Mouse (Mus musculus) CH12.LX (cell line): ENCODE measurements at regions not wholly inside any gene's neighbourhood (a gene's known extent, or its start where the extent isn't known, plus 50 kb on each side); places are given as distances from the start of the nearest gene placed in this dataset.

Experiments used
- DNase-seq: peaks from one replicate; pipeline ENCODE4 v3.0.0-alpha.2; 2013; ENCODE audit errors: extremely low read depth
- H3K27ac ChIP-seq: 2 replicates; pipeline ENCODE4 v1.5.1; 2012; ENCODE audit warnings: low read depth, mild to moderate bottlenecking, control low read depth, moderate library complexity; ENCODE audit not compliant: insufficient read depth
- H3K27me3 ChIP-seq: replicated peaks from 2 replicates; pipeline ENCODE3; 2012; ENCODE audit warnings: inconsistent platforms
- H3K36me3 ChIP-seq, 2 experiments: replicated peaks in 1 of 2; 2 replicates each; pipeline versions ENCODE3 to v1.6.1; 2012; ENCODE audit warnings: inconsistent platforms in 1 of 2, low read length in 1 of 2, mild to moderate bottlenecking in 1 of 2, mixed read lengths in 1 of 2, moderate library complexity in 1 of 2; ENCODE audit not compliant: control insufficient read depth in 1 of 2, insufficient read depth in 1 of 2
- H3K4me1 ChIP-seq, 2 experiments: 2 replicates each; pipeline ENCODE4 v1.6.1; 2012; ENCODE audit warnings: inconsistent platforms in 1 of 2, moderate library complexity in 1 of 2; ENCODE audit not compliant: insufficient read depth in 2 of 2, control insufficient read depth in 1 of 2
- H3K4me2 ChIP-seq: 2 replicates; pipeline ENCODE4 v1.6.1; 2012; ENCODE audit warnings: low read depth, mild to moderate bottlenecking, control low read depth; ENCODE audit not compliant: poor library complexity, insufficient read depth, severe bottlenecking
- H3K4me3 ChIP-seq, 3 experiments: fragments of 150-350 bp in 1 of 3; sonication (generic) in 1 of 3; replicated peaks in 1 of 3; 2 replicates each; pipeline versions ENCODE3 to v1.5.1; 2011 to 2012; ENCODE audit warnings: low read depth in 2 of 3, low read length in 2 of 3, mild to moderate bottlenecking in 2 of 3, moderate library complexity in 2 of 3, control low read depth in 1 of 3, improper control_type of control experiment in 1 of 3, inconsistent platforms in 1 of 3, mixed read lengths in 1 of 3; ENCODE audit not compliant: poor library complexity in 1 of 3
- H3K79me2 ChIP-seq: replicated peaks from 2 replicates; pipeline ENCODE4 v1.6.1; 2012; ENCODE audit warnings: mild to moderate bottlenecking, moderate library complexity; ENCODE audit not compliant: control insufficient read depth, poor library complexity, insufficient read depth, severe bottlenecking; ENCODE audit errors: extremely low read depth
- H3K9ac ChIP-seq: 2 replicates; pipeline ENCODE4 v1.6.1; 2012; ENCODE audit warnings: low read depth, mild to moderate bottlenecking, control low read depth, moderate library complexity; ENCODE audit not compliant: insufficient read depth
- H3K9me3 ChIP-seq: replicated peaks from 2 replicates; pipeline ENCODE3; 2012; ENCODE audit warnings: low read length, inconsistent platforms, mixed read lengths
- BHLHE40 ChIP-seq: IDR thresholded peaks from 2 replicates; pipeline ENCODE4 v1.6.1; 2011; ENCODE audit warnings: mild to moderate bottlenecking, low read depth, low read length, improper control_type of control experiment
- CHD1 ChIP-seq: IDR thresholded peaks from 2 replicates; pipeline ENCODE4 v1.6.1; 2012; ENCODE audit warnings: low read depth, low read length, improper control_type of control experiment, inconsistent platforms
- CHD2 ChIP-seq: IDR thresholded peaks from 2 replicates; pipeline ENCODE4 v1.6.1; 2011; ENCODE audit warnings: low read length, improper control_type of control experiment
- CTCF ChIP-seq, 2 experiments: IDR thresholded peaks in 1 of 2; conservative IDR thresholded peaks in 1 of 2; 2 replicates each; pipeline ENCODE4 v1.5.1; 2011 to 2012; ENCODE audit warnings: low read depth in 2 of 2, low read length in 2 of 2, improper control_type of control experiment in 1 of 2, inconsistent platforms in 1 of 2, mild to moderate bottlenecking in 1 of 2, moderate library complexity in 1 of 2
- E2F4 ChIP-seq: IDR thresholded peaks from 2 replicates; pipeline ENCODE4 v1.6.1; 2011; ENCODE audit warnings: low read depth, low read length, improper control_type of control experiment; ENCODE audit not compliant: insufficient replicate concordance
- EP300 ChIP-seq: IDR thresholded peaks from 2 replicates; pipeline ENCODE4 v1.6.1; 2011; ENCODE audit warnings: low read length, improper control_type of control experiment
- IRF4 ChIP-seq: IDR thresholded peaks from 2 replicates; pipeline ENCODE4 v1.6.1; 2014; ENCODE audit warnings: low read depth, mild to moderate bottlenecking, inconsistent platforms, low read length, improper control_type of control experiment
- JUN ChIP-seq: IDR thresholded peaks from 2 replicates; pipeline ENCODE4 v1.6.1; 2011; ENCODE audit warnings: low read depth, mild to moderate bottlenecking, low read length, improper control_type of control experiment, moderate library complexity; ENCODE audit not compliant: insufficient read depth
- JUND ChIP-seq: conservative IDR thresholded peaks from 2 replicates; pipeline ENCODE4 v1.6.1; 2011; ENCODE audit warnings: low read depth, low read length, improper control_type of control experiment
- MEF2A ChIP-seq: IDR thresholded peaks from 2 replicates; pipeline ENCODE4 v1.6.1; 2014; ENCODE audit warnings: low read depth, mild to moderate bottlenecking, inconsistent platforms, low read length, improper control_type of control experiment, borderline replicate concordance
- MXI1 ChIP-seq: IDR thresholded peaks from 2 replicates; pipeline ENCODE4 v1.6.1; 2011; ENCODE audit warnings: mild to moderate bottlenecking, low read depth, low read length, improper control_type of control experiment
- MYC ChIP-seq: IDR thresholded peaks from 2 replicates; pipeline ENCODE4 v1.6.1; 2011; ENCODE audit warnings: low read depth, mild to moderate bottlenecking, improper control_type of control experiment, low read length
- NELFE ChIP-seq: IDR thresholded peaks from 2 replicates; pipeline ENCODE4 v1.6.1; 2011; ENCODE audit warnings: low read depth, low read length, improper control_type of control experiment
- PAX5 ChIP-seq: IDR thresholded peaks from 2 replicates; pipeline ENCODE4 v1.6.1; 2012; ENCODE audit warnings: low read length, inconsistent platforms, mixed read lengths
- POLR2A ChIP-seq: IDR thresholded peaks from 2 replicates; pipeline ENCODE4 v1.6.1; 2011; ENCODE audit warnings: low read depth, mild to moderate bottlenecking, improper control_type of control experiment, low read length
- RAD21 ChIP-seq: IDR thresholded peaks from 2 replicates; pipeline ENCODE4 v1.6.1; 2011; ENCODE audit warnings: low read depth, mild to moderate bottlenecking, low read length, improper control_type of control experiment, moderate library complexity
- RCOR1 ChIP-seq: conservative IDR thresholded peaks from 2 replicates; pipeline ENCODE4 v1.6.1; 2012; ENCODE audit warnings: low read depth, mild to moderate bottlenecking, inconsistent platforms, low read length, improper control_type of control experiment
- SMC3 ChIP-seq: IDR thresholded peaks from 2 replicates; pipeline ENCODE4 v1.6.1; 2011; ENCODE audit warnings: low read depth, low read length, improper control_type of control experiment
- TBP ChIP-seq: conservative IDR thresholded peaks from 2 replicates; pipeline ENCODE4 v1.6.1; 2011; ENCODE audit warnings: low read depth, low read length, improper control_type of control experiment
- TCF12 ChIP-seq: IDR thresholded peaks from 2 replicates; pipeline ENCODE4 v1.6.1; 2014; ENCODE audit warnings: low read depth, mild to moderate bottlenecking, inconsistent platforms, low read length, improper control_type of control experiment
- USF1 ChIP-seq: IDR thresholded peaks from 2 replicates; pipeline ENCODE4 v1.6.1; 2014; ENCODE audit warnings: low read depth, mild to moderate bottlenecking, inconsistent platforms, low read length, improper control_type of control experiment
- USF2 ChIP-seq: conservative IDR thresholded peaks from 2 replicates; pipeline ENCODE4 v1.6.1; 2011; ENCODE audit warnings: low read depth, low read length, improper control_type of control experiment
- ZKSCAN1 ChIP-seq: IDR thresholded peaks from 2 replicates; pipeline ENCODE4 v1.6.1; 2012; ENCODE audit warnings: low read depth, inconsistent platforms, low read length, improper control_type of control experiment, borderline replicate concordance
- ZMIZ1 ChIP-seq: IDR thresholded peaks from 2 replicates; pipeline ENCODE4 v1.6.1; 2012; ENCODE audit warnings: low read depth, mild to moderate bottlenecking, inconsistent platforms, low read length, improper control_type of control experiment
- dilution Hi-C: fragments of 300-500 bp; cut with MboI; formaldehyde crosslinking; loops from 2 replicates; pipeline ENCODE4 v1.14.3; 2020; ENCODE audit warnings: low sequenced_read_pairs; ENCODE audit not compliant: extremely low pct_unique_long_range_greater_than_20kb, extremely low pct_ligation_motif_present
- in situ Hi-C: fragments of 300-500 bp; cut with MboI; formaldehyde crosslinking; loops from 3 replicates; pipeline ENCODE4 v1.14.3; 2019; ENCODE audit warnings: low sequenced_read_pairs, low pct_ligation_motif_present, low pct_unique_long_range_greater_than_20kb, mixed read lengths

DNA sequence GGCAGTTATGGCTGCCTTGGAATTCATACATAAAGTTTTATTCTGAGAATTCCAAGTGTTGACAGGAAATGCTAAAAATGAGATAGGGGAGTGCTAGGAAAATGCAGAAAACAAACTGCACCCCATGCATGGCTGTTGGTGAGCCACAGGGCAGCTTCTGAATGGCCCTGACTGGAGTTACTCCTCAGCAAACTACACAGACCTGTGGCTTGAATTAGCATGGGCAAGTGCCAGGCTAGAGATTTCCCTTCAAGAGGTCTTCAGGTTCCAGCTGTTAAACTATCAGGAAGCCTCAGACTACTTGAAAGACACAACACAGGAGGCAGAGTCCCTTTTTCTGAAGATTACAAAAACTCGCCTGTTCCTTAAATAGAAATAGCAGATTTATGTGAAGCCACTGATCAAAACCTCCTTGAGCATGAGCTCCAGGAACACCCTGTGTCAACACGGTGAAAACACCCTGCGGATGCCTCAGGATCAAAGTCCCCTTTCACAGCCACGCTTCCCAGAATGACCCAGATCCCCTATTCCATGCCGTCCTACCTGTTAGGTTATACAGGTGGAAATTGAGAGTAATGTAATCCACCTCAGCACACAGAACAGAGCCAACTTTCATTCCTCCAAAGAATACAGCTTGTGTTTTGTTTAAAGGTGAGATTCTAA is 217.9 kb upstream of the Impg1 start:
- Histone ChIP-seq H3K27me3 (no peaks in the 10 kb centered on the region), H3K4me1 (no peaks in the 10 kb centered on the region), H3K36me3 (no peaks in the 10 kb centered on the region), H3K27ac (no peak overlapping the region), H3K9me3 (no peaks in the 10 kb centered on the region), H3K4me3 (no peak overlapping the region), H3K79me2 (no peaks in the 10 kb centered on the region), H3K4me2 (no peak overlapping the region), H3K9ac (no peak overlapping the region)
- dilution Hi-C loops = no loop called here
- in situ Hi-C loops = no loop called here
- TF ChIP-seq E2F4 (no peak), RAD21 (no peak), BHLHE40 (no peak), USF1 (no peak)
- no peak for DNase-seq

DNA sequence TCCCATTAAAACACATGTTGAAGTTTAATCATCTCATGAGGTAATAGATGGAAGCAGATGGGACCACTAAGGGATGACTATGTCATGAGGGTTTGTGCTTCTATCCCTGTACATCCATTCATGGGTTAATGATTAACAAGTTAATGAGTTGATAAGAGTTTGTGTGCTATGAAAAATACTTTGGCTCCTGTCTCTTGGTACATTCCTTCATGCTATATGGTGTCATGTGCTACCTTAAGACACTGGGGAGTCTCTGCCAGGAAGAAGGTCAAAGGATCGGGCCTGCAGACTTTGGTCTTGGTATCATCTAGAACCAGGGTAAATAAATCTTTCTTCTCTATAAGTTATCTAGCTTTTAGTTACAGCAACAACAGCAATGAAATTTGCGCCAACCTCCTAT is 216.4 kb upstream of the Impg1 start:
- Histone ChIP-seq H3K9me3 (no peaks in the 10 kb centered on the region), H3K27ac (no peak overlapping the region), H3K79me2 (no peaks in the 10 kb centered on the region), H3K36me3 (no peaks in the 10 kb centered on the region), H3K4me2 (no peak overlapping the region), H3K27me3 (no peaks in the 10 kb centered on the region), H3K9ac (no peak overlapping the region), H3K4me3 (no peak overlapping the region), H3K4me1 (no peaks in the 10 kb centered on the region)
- no peak for DNase-seq
- dilution Hi-C loops (no loop called here), in situ Hi-C loops (no loop called here)
- TF ChIP-seq RCOR1 (no peak), CHD1 (no peak), TBP (no peak), IRF4 (no peak), SMC3 (no peak), MEF2A (no peak), JUND (no peak), ZMIZ1 (no peak), USF2 (no peak), EP300 (no peak)

DNA sequence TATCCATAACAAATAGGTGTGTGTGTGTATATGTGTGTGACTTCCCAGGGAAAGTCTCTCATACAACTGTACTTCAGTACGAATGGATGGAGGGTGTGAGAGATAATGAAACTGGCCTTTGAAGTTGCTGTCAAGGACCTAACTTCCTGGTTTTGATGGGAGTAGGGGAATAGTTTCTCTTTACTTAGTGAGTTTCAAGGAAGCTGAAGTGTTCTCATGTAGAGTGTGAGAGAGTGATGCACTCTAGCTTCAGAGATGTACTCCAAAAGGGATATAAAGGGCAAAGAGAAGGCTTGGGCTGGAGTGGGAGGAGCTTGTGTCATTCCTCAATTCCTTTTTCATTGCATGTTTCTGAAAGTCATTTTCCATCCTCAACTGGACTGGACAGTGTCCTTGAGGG is 206.2 kb upstream of the Impg1 start:
- TF ChIP-seq CHD2 = no peak
- no peak for TF ChIP-seq USF1
- no peak for TF ChIP-seq ZMIZ1
- TF ChIP-seq JUN = no peak
- TF ChIP-seq TCF12 = no peak
- TF ChIP-seq POLR2A = no peak
- TF ChIP-seq CTCF (conservative IDR thresholded peaks at IDR 0.05 in 1 of 2, IDR thresholded peaks at IDR 0.05 in 1 of 2; ENCODE audit: low read depth in 2 of 2, low read length in 2 of 2) = no peak
- no peak for TF ChIP-seq PAX5
- no peak for TF ChIP-seq RCOR1
- no peak for TF ChIP-seq IRF4
- no peak for TF ChIP-seq NELFE
- no peak for TF ChIP-seq ZKSCAN1
- TF ChIP-seq TBP = no peak
- TF ChIP-seq MXI1 = no peak
- TF ChIP-seq MYC = no peak
- in situ Hi-C loops = no loop called here
- Histone ChIP-seq H3K4me2 (no peak overlapping the region), H3K9ac (no peak overlapping the region), H3K79me2 (no peaks in the 10 kb centered on the region), H3K27ac (no peak overlapping the region), H3K27me3 (no peaks in the 10 kb centered on the region), H3K4me3 (no peak overlapping the region), H3K36me3 (no peaks in the 10 kb centered on the region), H3K4me1 (peaks cover 0 to 4% of the 10 kb centered on the region in 2 experiments; a peak in 1 of 4 replicates), H3K9me3 (no peaks in the 10 kb centered on the region)
- dilution Hi-C loops = no loop called here
- DNase-seq = no peak
